Mouse (Mus musculus) liver, embryonic 18 days (tissue): ENCODE data around the gene Kdelr3. TPM values are rescaled to one million over a fixed set of nuclear protein-coding genes. Genes with fewer than 3 reads are reported as not detected.

ENCODE experiments used
- polyA plus RNA-seq: library from polyadenylated mRNA; depleted of rRNA; stranded (reverse); fragments of >200 nt; gene quantifications from 2 replicates; pipeline ENCODE4 v1.2.3, GENCODE M21; 2012; rRNA removed

Kdelr3 gene
- polyA plus RNA-seq, result 4.4 and 5.1 TPM in 2 replicates

DNA sequence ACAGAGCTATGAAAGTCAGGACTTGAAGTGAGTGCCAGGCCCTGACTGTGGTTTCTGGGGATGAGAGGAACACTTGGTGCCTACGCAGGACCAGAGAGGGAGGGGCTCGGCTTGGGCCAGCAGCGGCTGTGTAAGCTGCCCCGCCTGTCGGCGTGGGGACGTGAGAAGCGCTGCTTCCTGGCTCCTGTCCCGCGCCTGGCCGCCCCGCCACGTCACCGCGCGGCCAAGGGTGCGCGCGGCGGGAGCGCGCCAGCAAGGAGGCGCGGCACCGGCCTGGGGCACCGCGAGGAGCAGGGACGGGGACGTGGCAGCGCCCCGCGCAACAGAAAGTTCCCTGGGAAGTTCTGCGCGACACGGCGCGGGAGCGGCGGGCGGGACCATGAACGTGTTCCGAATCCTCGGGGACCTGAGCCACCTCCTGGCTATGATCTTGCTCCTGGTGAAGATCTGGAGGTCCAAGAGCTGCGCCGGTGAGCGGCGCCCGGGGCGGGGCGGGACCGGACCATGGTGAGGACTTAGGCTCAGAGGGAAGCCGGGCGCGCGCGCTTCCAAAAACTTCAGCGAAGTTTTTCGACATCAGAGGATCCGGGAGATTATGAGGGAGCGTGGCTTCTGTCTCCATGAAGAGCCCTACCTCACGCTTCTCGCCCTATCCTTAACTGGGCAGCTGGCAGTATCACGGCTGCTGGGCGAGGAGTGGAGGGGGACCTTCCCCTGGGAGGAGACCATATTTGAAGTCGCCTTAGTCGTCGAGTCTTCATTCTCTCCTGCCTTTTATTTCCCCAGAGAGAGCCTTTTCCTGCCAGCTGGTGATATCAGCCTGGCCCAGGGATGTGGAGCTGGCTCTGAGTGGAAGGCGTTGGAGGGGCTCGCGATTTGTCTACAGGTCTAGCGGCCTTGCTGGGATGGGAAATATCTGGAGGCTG lies at the start of gene Kdelr3:
Gene Kdelr3 (plus strand): TSS at position 241 of the 926 bp plus-strand sequence.

DNA sequence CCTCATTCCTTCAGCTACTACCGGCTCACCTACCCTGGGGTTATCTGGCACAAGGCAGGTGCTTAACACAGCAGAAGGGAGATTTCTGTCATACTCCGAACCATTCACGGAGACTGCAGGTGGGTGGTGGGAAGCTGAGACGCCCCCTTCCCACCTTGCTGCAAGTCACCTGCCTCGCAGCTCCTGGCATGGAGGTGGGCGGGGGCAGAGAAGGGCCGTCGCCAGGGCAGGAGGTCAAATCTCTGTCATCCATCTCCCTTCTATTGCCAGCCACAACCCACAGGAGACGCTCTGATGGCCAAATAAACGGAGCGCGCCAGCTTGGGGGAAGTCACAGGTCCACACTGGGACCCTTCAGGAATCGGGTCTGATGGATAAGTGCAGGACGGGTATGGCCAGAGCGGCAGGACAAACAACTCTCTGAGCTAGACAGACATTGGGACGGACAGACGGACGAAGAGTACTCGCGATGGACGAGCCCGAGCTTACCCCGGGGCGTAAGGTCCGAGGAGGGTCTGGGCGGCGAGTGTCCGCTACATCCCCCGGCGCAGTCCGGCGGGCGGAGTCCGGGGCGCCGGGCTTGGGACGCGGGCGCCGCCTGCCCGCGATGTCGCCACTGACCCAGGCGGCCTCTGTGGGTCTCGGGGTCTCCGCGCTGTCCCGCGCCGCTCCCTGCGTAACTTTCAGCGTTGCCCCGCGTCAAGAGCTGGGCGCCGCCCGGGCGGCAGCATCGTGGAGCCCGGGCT lies 11.3 kb upstream of the Kdelr3 start, which contains the start of gene Kcnj4:
Gene Kcnj4 (minus strand): TSS at position 535 of the 746 bp plus-strand sequence.

DNA sequence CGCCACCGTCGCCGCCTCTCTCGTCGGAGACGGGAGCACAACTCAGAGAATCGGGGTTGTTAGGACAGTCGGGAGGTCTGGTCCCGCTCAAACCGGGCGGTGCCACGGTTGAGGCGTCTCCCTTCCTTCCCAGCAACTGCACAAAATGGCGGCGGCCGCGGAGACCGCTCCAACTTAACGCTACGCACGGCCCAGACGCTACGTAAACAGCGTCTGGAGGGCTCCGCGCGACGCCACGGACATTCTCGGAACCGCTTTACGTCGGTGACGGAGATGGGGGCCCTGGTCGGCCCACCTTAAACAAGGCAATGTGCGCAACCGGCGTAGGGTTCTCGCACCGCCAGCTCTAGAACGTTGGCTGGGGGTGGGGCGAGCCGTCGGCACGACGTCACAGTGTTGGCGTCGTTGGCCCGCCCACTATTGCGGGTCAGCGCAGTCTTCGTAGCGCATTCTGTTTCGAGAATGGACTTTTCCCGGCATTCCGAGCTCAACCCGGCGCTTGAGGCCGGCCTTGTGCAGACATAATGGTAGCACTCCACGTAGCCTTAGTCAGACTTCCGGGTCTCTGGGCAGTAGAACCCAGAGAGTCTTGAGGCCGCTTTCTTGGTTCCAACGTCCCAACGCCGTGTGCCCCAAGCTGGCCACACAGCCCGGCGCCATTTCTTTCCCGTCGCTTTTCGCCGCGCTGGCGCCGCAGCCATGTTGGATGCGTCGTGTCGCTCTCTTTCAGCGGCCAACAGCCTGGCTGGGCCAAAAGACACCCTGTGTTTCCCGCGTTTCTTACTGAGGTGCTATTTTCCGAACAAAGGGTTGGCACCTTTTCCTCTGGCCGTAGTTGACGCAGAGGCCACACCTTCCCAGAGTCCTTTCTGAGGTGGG lies 30.4 kb downstream of the Kdelr3 start, which contains the start of gene Ddx17:
Gene Ddx17 (minus strand): TSS at position 332 of the 879 bp plus-strand sequence.

Other genes with a start within 250 kb of the Kdelr3 start
- 4.3 and 4.9 TPM in 2 replicates for gene Baiap2l2, start 230.9 kb upstream of the Kdelr3 start, polyA plus RNA-seq
- gene Pla2g6, start 188.0 kb upstream of the Kdelr3 start, polyA plus RNA-seq, result 22.0 and 25.6 TPM in 2 replicates
- 15.1 and 22.6 TPM in 2 replicates for gene Maff, start 169.8 kb upstream of the Kdelr3 start, polyA plus RNA-seq
- 10.3 and 11.8 TPM in 2 replicates for gene Tmem184b, start 112.8 kb upstream of the Kdelr3 start, polyA plus RNA-seq
- 12.5 and 15.1 TPM in 2 replicates for gene Csnk1e, start 60.8 kb upstream of the Kdelr3 start, polyA plus RNA-seq
- gene Kcnj4, start 11.2 kb upstream of the Kdelr3 start, polyA plus RNA-seq, result not detected in 2 replicates
- gene Ddx17, start 30.3 kb downstream of the Kdelr3 start, polyA plus RNA-seq, result 115 and 130 TPM in 2 replicates
- gene Dmc1, start 88.7 kb downstream of the Kdelr3 start, polyA plus RNA-seq, result 0.26 and 0.46 TPM in 2 replicates
- 0.47 and 0.53 TPM in 2 replicates for gene Fam227a, start 142.5 kb downstream of the Kdelr3 start, polyA plus RNA-seq
- 3.8 and 4.5 TPM in 2 replicates for gene Cby1, start 142.8 kb downstream of the Kdelr3 start, polyA plus RNA-seq
- 55.2 and 55.6 TPM in 2 replicates for gene Tomm22, start 154.4 kb downstream of the Kdelr3 start, polyA plus RNA-seq
- 22.9 and 24.2 TPM in 2 replicates for gene Josd1, start 171.5 kb downstream of the Kdelr3 start, polyA plus RNA-seq
- gene Gtpbp1, start 174.4 kb downstream of the Kdelr3 start, polyA plus RNA-seq, result 12.5 and 14.7 TPM in 2 replicates
- 17.9 and 20.3 TPM in 2 replicates for gene Sun2, start 226.1 kb downstream of the Kdelr3 start, polyA plus RNA-seq